9 mouse cellular contexts compared by ENCODE assay signal in the genomic region with DNA sequence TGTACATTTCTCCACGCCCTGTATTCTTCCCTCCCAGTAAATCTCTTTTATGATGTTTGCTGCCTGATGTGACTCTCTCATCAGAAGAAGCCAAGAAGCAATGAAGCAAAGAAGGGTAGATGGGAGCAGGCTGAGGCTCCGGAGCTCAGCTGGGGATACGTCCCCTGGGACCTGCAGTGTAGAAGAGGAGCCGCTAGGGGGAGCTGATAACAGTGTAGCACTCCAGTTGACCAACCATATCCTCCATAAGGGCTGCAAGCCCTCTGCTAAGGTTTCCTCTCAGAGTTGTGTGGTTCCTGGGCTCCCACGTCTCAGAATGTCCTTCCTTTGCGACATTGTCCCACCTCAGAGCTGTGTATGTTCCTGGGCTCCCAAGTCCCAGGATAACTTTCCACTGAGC. TPM values are rescaled to one million over a fixed set of nuclear protein-coding genes. Genes with fewer than 3 reads are reported as not detected.
DNase-seq lines count a peak whose midpoint lies in the region; ATAC-seq and TF ChIP-seq lines count a peak whose summit lies in the region.
"Had no signal": no experiment of that assay in that cellular context is flagged by ENCODE, and none has a peak within 500 bp of the region (broad histone marks: within the 10 kb centered on the region; RNA-seq: fewer than 3 reads in every experiment).

No protein-coding gene starts in this region.

- no peaks in the 10 kb centered on the region for H3K4me1 ChIP-seq in heart, adult 2 months (ENCODE audit: control insufficient read depth, insufficient read depth, low read length)
- H3K4me1 ChIP-seq in heart, embryonic 11.5 days (ENCODE audit: control insufficient read depth, insufficient read depth, low read length): no peaks in the 10 kb centered on the region
- H3K4me1 ChIP-seq in CH12.LX (ENCODE audit: control insufficient read depth in 1 of 2, insufficient read depth in 2 of 2): no peaks in the 10 kb centered on the region
- peaks cover 16% of the 10 kb centered on the region for H3K4me1 ChIP-seq in testis, adult 2 months (ENCODE audit: control insufficient read depth, insufficient read depth, low read length)
- H3K4me1 ChIP-seq: embryonic facial prominence, embryonic 15.5 days had no signal

- 44% methylated on average over 6 of the region's 6 CpGs for WGBS in heart, adult 2 months
- 38% methylated on average over 6 of the region's 6 CpGs for WGBS in heart, embryonic 11.5 days (ENCODE audit: insufficient replicate concordance)

- peak; percentile 84 for TF ChIP-seq CTCF in heart, adult 2 months (IDR thresholded peaks at IDR 0.05)
- peak; percentile 84 to 89 for TF ChIP-seq CTCF in CH12.LX (conservative IDR thresholded peaks at IDR 0.05 in 1 of 2, IDR thresholded peaks at IDR 0.05 in 1 of 2; ENCODE audit: low read depth in 2 of 2, low read length in 2 of 2)
- TF ChIP-seq CTCF in testis, adult 2 months (IDR thresholded peaks at IDR 0.05; ENCODE audit: control insufficient read depth, insufficient read depth, insufficient replicate concordance, low read depth, low read length): peak; percentile 69; the same call in 1 of the 2 replicates

- TF ChIP-seq EP300 in heart, adult 2 months (IDR thresholded peaks at IDR 0.05; ENCODE audit: insufficient read depth, low read depth, low read length): no peak
- no peak for TF ChIP-seq EP300 in CH12.LX (IDR thresholded peaks at IDR 0.05; ENCODE audit: low read length)

- H3K79me2 ChIP-seq in heart, adult 2 months (replicated peaks; ENCODE audit: control insufficient read depth, insufficient read depth, low read length): no peaks in the 10 kb centered on the region
- H3K79me2 ChIP-seq in CH12.LX (replicated peaks; ENCODE audit: control insufficient read depth, extremely low read depth, insufficient read depth, poor library complexity, severe bottlenecking): no peaks in the 10 kb centered on the region

- no peaks in the 10 kb centered on the region for H3K9me3 ChIP-seq in heart, embryonic 11.5 days (replicated peaks; ENCODE audit: control insufficient read depth, low read length)
- peaks cover 7% of the 10 kb centered on the region for H3K9me3 ChIP-seq in CH12.LX (replicated peaks; ENCODE audit: low read length)
- H3K9me3 ChIP-seq: embryonic facial prominence, embryonic 15.5 days had no signal

- dilution Hi-C loops in CH12.LX (cut with MboI; ENCODE audit: extremely low pct_ligation_motif_present, extremely low pct_unique_long_range_greater_than_20kb, low sequenced_read_pairs): no loop called here

- no peak for ATAC-seq in heart, embryonic 11.5 days (replicated peaks; ENCODE audit: insufficient number of reproducible peaks, low FRiP score, low TSS enrichment)
- peak; percentile 92 for ATAC-seq in megakaryocyte-erythroid progenitor cell, adult 5-6 weeks (replicated peaks; ENCODE audit: low FRiP score, low TSS enrichment, poor library complexity, severe bottlenecking)

- H3K36me3 ChIP-seq in heart, adult 2 months (ENCODE audit: control insufficient read depth, insufficient read depth, low read length): no peaks in the 10 kb centered on the region
- no peaks in the 10 kb centered on the region for H3K36me3 ChIP-seq in heart, embryonic 11.5 days (ENCODE audit: control insufficient read depth, insufficient read depth, low read length)
- H3K36me3 ChIP-seq in CH12.LX (replicated peaks in 1 of 2; ENCODE audit: control insufficient read depth in 1 of 2, insufficient read depth in 1 of 2, low read length in 1 of 2): no peaks in the 10 kb centered on the region
- H3K36me3 ChIP-seq in testis, adult 2 months (ENCODE audit: control insufficient read depth, insufficient read depth, low read length): no peaks in the 10 kb centered on the region
- H3K36me3 ChIP-seq: embryonic facial prominence, embryonic 15.5 days had no signal

- H3K27me3 ChIP-seq in heart, adult 2 months (ENCODE audit: control insufficient read depth, insufficient read depth, low read length): no peaks in the 10 kb centered on the region
- H3K27me3 ChIP-seq in heart, embryonic 11.5 days (ENCODE audit: control insufficient read depth, insufficient read depth, low read length): no peaks in the 10 kb centered on the region
- H3K27me3 ChIP-seq in CH12.LX (replicated peaks): peaks cover 2% of the 10 kb centered on the region
- no peaks in the 10 kb centered on the region for H3K27me3 ChIP-seq in testis, adult 2 months (ENCODE audit: control insufficient read depth, insufficient read depth, low read length)
- H3K27me3 ChIP-seq: embryonic facial prominence, embryonic 15.5 days had no signal

- H3K4me2 ChIP-seq in heart, embryonic 11.5 days: no peak overlapping the region
- no peak overlapping the region for H3K4me2 ChIP-seq in CH12.LX (ENCODE audit: insufficient read depth, low read depth, poor library complexity, severe bottlenecking)
- H3K4me2 ChIP-seq: embryonic facial prominence, embryonic 15.5 days had no signal

- in situ Hi-C loops in CH12.LX (cut with MboI; ENCODE audit: low pct_ligation_motif_present, low pct_unique_long_range_greater_than_20kb, low sequenced_read_pairs): no loop called here

- TF ChIP-seq RAD21 in CH12.LX (IDR thresholded peaks at IDR 0.05; ENCODE audit: low read depth, low read length): peak; percentile 55

- intact Hi-C loops in heart, adult 2 months (cut with DNase I): no loop called here

- no peak overlapping the region for H3K27ac ChIP-seq in heart, adult 2 months
- H3K27ac ChIP-seq in heart, embryonic 11.5 days (ENCODE audit: low read depth, low read length): no peak overlapping the region
- H3K27ac ChIP-seq in CH12.LX (ENCODE audit: insufficient read depth, low read depth): no peak overlapping the region
- H3K27ac ChIP-seq in testis, adult 2 months (ENCODE audit: control insufficient read depth, insufficient read depth, low read depth, low read length): peak overlapping the region; percentile 100
- H3K27ac ChIP-seq: embryonic facial prominence, embryonic 15.5 days had no signal

- DNase-seq in heart, adult 2 months: peak; percentile 40 to 61
- DNase-seq in CH12.LX (ENCODE audit: extremely low read depth): peak; percentile 72
- DNase-seq in adrenal gland, postnatal 4 days (ENCODE audit: low spot score in 2 of 2): peak; percentile 16 to 41
- peak; percentile 46 for DNase-seq in forelimb bud, embryonic 11.5 days (ENCODE audit: low read depth, low spot score)
- DNase-seq in kidney, postnatal 36 days: peak; percentile 67 to 83

- no peak overlapping the region for H3K4me3 ChIP-seq in heart, adult 2 months
- H3K4me3 ChIP-seq in heart, embryonic 11.5 days (ENCODE audit: low read depth, low read length): no peak overlapping the region
- H3K4me3 ChIP-seq in CH12.LX (replicated peaks in 1 of 3; ENCODE audit: low read depth in 2 of 3, low read length in 2 of 3, poor library complexity in 1 of 3): no peak overlapping the region
- H3K4me3 ChIP-seq in testis, adult 2 months (ENCODE audit: control insufficient read depth, low read depth, low read length): peak overlapping the region; percentile 89
- H3K4me3 ChIP-seq: embryonic facial prominence, embryonic 15.5 days had no signal

- H3K9ac ChIP-seq in heart, adult 2 months (ENCODE audit: low read depth, low read length): no peak overlapping the region
- no peak overlapping the region for H3K9ac ChIP-seq in heart, embryonic 11.5 days (ENCODE audit: low read depth, low read length)
- no peak overlapping the region for H3K9ac ChIP-seq in CH12.LX (ENCODE audit: insufficient read depth, low read depth)
- H3K9ac ChIP-seq: embryonic facial prominence, embryonic 15.5 days had no signal

- TF ChIP-seq POLR2A in heart, adult 2 months (IDR thresholded peaks at IDR 0.05; ENCODE audit: insufficient read depth, low read depth, low read length): no peak
- TF ChIP-seq POLR2A in CH12.LX (IDR thresholded peaks at IDR 0.05; ENCODE audit: low read depth, low read length): no peak
- TF ChIP-seq POLR2A in testis, adult 2 months (IDR thresholded peaks at IDR 0.05; ENCODE audit: control insufficient read depth, low read depth, low read length): no peak

TF ChIP-seq in CH12.LX, 34 proteins besides CTCF, POLR2A, EP300 and RAD21:
- no peak for TF ChIP-seq ELF1 (IDR thresholded peaks at IDR 0.05; ENCODE audit: low read depth, low read length)
- 0 out of 2 replicates have a peak, but pooled peaks have one; percentile 58 for TF ChIP-seq KAT2A (IDR thresholded peaks at IDR 0.05; ENCODE audit: insufficient replicate concordance, low read length)
- peak; percentile 39; the same call in 1 of the 2 replicates for TF ChIP-seq IRF4 (IDR thresholded peaks at IDR 0.05; ENCODE audit: low read depth, low read length)
- TF ChIP-seq SMC3 (IDR thresholded peaks at IDR 0.05; ENCODE audit: low read depth, low read length): peak; percentile 63

RNA-seq across cellular contexts. Expression of a gene that starts 45.5 kb away (rescaled TPM):
- 10 to 100 TPM; 29.9 to 31.4 TPM for total RNA-seq in heart, adult 2 months (2021)
- polyA plus RNA-seq in heart, adult 2 months (2012; rRNA removed): 17.2 and 20.9 TPM in 2 replicates
- polyA plus RNA-seq in heart, embryonic 11.5 days (2014; fragmentation: Nextera tagmentation; extraction: Ambion mirVana): 103 and 113 TPM in 2 replicates
- 35.0 and 40.6 TPM in 2 replicates for total RNA-seq in CH12.LX (2012; rRNA removed)
- total RNA-seq in CH12.LX (2014; rRNA removed): 24.4 and 25.2 TPM in 2 replicates
- 66.6 and 71.2 TPM in 2 replicates for polyA plus RNA-seq in CH12.LX (2012; ENCODE audit: insufficient read length, low read depth)
- total RNA-seq in adrenal gland, postnatal 4 days (2021): 100 to 1,000 TPM in 1 of 2 experiments, 10 to 100 TPM in 1; 96.9 to 103 TPM
- 0.44 and 6.0 TPM in 2 replicates for total RNA-seq in megakaryocyte-erythroid progenitor cell, adult 5-6 weeks (2014; fragmentation: Nextera tagmentation)
- 1.4 and 3.0 TPM in 2 replicates for total RNA-seq in megakaryocyte-erythroid progenitor cell, adult 5-6 weeks (2017)
- polyA plus RNA-seq in testis, adult 2 months (2012; rRNA removed): 50.1 and 55.7 TPM in 2 replicates

RNA-seq across cellular contexts. Expression of a gene that starts 47.9 kb away (rescaled TPM):
- total RNA-seq in heart, adult 2 months (2021): 10 to 100 TPM; 27.0 to 29.0 TPM
- 15.3 and 32.0 TPM in 2 replicates for polyA plus RNA-seq in heart, adult 2 months (2012; rRNA removed)
- 2.4 and 3.0 TPM in 2 replicates for polyA plus RNA-seq in heart, embryonic 11.5 days (2014; fragmentation: Nextera tagmentation; extraction: Ambion mirVana)
- total RNA-seq in CH12.LX (2012; rRNA removed): 1.2 TPM in 2 replicates
- 1.4 and 1.6 TPM in 2 replicates for total RNA-seq in CH12.LX (2014; rRNA removed)
- 3.2 and 3.4 TPM in 2 replicates for polyA plus RNA-seq in CH12.LX (2012; ENCODE audit: insufficient read length, low read depth)
- total RNA-seq in adrenal gland, postnatal 4 days (2021): 10 to 100 TPM; 13.4 to 13.5 TPM
- total RNA-seq in megakaryocyte-erythroid progenitor cell, adult 5-6 weeks (2014; fragmentation: Nextera tagmentation): 3.2 and 4.0 TPM in 2 replicates
- total RNA-seq in megakaryocyte-erythroid progenitor cell, adult 5-6 weeks (2017): 0.61 and 1.1 TPM in 2 replicates
- 0.91 and 1.6 TPM in 2 replicates for polyA plus RNA-seq in testis, adult 2 months (2012; rRNA removed)
